Mouse (Mus musculus) left cerebral cortex, adult 8-10 months (tissue): ENCODE data around the gene Endod1. TPM values are rescaled to one million over a fixed set of nuclear protein-coding genes. Genes with fewer than 3 reads are reported as not detected.
"Not testable (repeated sequence)": the region's sequence is repeated elsewhere in the genome, so short reads cannot be mapped to it uniquely, and the experiment has no call there.

Experiments used
- DNase-seq, 2 experiments: peaks; one replicate each; pipeline ENCODE4 v3.0.0; 2022; ENCODE audit warnings: low spot score in 2 of 2
- total RNA-seq, 4 experiments: library from RNA; stranded (reverse); gene quantifications; 2 replicates each; pipeline ENCODE4 v1.2.4; 2022

Gene Endod1
- total RNA-seq, 4 experiments from 2014 or later = 78.1 to 90.6 (median 84.1) TPM

DNA sequence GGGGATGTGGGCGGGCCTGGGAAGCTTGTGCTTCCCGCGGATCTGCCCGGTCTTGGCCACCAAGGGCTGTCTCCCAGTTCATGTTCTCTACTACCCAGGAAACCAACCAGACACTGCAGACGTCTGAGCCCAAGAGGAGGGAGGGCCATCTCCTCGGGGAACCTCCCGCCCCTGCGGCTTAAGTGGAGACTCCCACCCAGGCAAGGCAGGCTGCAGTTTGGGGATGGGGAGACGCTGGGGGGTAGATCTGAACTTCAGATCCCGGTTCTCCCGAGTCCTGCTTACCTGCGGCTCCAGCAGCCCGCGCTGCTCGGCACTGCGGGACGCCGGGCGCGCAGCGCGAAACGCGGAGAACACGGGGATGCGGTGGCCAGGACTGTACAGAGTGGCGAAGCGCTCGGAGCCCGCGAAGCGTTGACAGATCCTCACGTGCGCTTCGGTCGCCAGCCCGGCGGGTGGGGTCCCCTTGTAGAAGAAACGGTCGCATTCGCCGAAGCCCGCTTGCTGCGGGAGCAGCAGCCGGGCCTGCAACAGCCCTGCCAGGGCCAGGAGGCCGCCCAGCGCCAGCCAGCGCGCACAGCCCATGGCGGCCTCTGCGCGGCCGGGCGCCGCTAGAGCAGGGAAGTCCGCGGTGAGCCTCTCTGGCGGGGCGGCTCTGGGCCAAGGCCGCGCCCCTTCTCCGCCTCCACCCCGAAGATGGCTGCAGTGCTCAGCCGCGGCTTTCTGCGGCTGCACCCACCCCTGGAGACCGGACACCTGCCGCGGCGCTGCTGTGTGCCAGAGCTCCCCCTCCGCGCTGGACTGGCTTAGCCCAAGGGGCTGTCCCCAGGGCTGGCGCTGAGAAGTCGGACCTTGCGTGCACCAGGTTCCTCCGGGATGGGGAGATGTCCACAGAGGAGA is 671 bp downstream of the Endod1 start:
- DNase-seq = peak; percentile 79 to 80

GRCm38 (mm10) chr9:14379769-14380385 is 1.4 kb downstream of the Endod1 start:
- DNase-seq = no peak

GRCm38 (mm10) chr9:14378151-14378550 is 3.2 kb downstream of the Endod1 start:
- DNase-seq = no peak

- DNase-seq = peak in 1 of 2 experiments; percentile 39
Measured at GRCm38 (mm10) chr9:14376149-14376548, 5.2 kb downstream of the Endod1 start.

- DNase-seq = no peak
Measured at GRCm38 (mm10) chr9:14372440-14372839, 8.9 kb downstream of the Endod1 start.

DNA sequence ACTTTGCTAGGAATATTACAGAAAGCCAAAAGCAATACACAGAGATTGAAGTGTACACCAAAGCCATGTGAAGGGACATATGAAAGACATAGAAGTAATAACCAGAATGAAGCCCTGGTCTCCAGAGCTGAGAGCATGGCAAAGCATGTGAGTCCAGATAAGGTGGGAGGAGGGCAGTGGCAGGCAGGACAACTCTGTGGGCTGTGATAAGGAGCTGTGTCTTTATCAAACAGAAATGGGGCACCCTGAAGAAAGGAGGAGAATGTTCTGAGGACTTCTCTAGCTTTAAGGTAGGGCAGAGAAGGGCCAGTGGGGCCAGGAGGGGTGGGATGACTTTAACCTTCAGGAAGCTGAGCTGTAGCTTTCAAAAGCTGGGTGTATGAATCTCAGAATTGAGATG is 12.0 kb downstream of the Endod1 start:
- no peak for DNase-seq

DNA sequence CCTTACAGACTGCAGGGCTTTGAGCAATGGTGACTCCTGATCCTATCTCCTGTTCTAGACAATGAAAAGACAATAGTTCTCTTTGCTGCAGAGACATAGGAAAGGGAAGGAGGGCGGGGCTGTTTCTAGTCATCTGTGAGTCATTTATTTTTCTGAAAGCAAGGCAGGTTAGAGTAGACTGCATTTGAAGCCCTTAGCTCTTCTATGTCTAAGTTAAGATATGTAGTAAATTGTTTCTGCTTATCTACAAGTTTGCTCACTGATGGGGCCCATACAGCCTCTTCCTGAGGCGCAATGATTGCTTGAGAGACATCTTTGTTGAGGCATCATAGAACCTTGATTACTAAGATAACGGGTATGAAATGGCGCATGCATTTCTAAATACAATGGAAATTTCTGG is 13.5 kb downstream of the Endod1 start:
- no peak for DNase-seq

GRCm38 (mm10) chr9:14365481-14366125 is 15.7 kb downstream of the Endod1 start:
- DNase-seq = no peak

DNA sequence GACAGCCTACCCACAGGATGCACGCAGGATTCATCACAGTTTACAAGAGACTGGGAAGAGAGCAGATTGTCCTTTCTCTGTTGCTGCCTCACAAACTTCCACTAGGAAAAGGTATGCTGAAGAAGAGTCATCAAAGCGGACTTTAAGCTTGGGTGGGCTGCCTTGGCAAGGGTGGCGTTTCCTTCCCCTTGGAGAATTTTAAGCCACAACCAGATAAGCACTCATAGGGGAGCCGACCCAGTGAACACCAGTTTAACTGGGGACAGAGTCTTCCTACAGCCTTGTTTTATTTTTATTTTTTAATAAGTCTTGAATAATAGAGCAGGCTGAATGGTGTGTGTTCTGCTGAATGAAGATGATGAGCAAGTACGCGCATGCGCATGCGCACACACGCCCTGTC is 16.6 kb downstream of the Endod1 start:
- no peak for DNase-seq

GRCm38 (mm10) chr9:14363540-14363939 is 17.8 kb downstream of the Endod1 start:
- no peak for DNase-seq

DNA sequence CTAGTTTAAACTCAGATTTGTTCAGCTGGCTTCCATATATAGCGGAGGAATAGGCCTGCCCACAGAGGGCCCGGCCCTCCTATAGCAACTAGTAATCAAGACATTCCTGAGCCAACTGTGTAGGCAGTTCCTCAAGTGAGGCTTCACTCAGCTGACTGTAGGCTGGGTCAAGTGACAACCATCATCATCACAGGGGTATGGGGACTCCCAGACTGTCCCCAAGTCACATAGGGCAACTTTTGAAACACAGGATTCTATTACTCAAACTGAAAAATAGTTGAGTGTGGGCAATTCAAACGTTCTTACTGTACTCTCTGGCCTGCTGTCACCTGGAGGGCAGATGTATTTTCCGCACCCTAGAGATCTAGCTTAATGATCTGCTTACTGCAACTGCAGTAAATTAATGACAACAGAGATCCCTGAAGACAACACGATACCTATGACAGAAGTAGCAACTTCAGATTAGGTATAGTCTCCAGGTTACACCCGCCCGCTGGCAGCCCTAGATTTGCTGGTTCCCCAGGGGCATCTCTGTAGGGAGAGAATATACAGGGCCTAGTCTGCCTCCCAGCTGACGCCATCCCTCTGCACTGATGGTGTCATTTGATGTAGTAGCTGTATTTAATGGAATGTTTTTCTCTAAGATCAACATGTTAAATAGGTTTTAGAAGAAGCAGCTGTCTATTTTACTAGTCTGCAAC is 19.1 kb downstream of the Endod1 start:
- DNase-seq = no peak

GRCm38 (mm10) chr9:14357033-14357432 is 24.3 kb downstream of the Endod1 start:
- no peak for DNase-seq

DNA sequence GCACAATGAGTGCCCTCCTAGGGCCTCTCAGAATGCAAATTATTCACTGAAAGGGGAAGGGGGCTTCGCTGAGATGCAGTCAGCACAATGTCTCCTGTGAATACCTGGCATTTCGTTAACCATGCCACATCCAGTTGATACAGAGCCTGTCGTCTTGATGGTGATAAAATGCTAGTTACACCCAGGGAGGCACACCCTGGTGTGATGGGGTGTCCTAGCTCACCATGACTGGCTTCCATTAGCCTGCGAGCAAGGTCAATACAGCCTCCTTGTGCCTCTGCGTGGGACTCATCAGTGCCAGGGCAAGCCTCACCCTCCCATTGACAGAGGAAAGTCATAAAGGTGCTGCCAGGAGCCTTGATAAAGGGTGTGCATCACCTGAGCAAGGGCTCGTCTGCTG is 26.5 kb downstream of the Endod1 start:
- no peak for DNase-seq

GRCm38 (mm10) chr9:14352337-14352736 is 29.0 kb downstream of the Endod1 start:
- DNase-seq = no peak

- DNase-seq = no peak
Measured at GRCm38 (mm10) chr9:14350787-14351186, 30.5 kb downstream of the Endod1 start.

GRCm38 (mm10) chr9:14349380-14349779 is 31.9 kb downstream of the Endod1 start:
- DNase-seq = no peak

GRCm38 (mm10) chr9:14348416-14348815 is 32.9 kb downstream of the Endod1 start:
- DNase-seq = no peak

GRCm38 (mm10) chr9:14345866-14346265 is 35.4 kb downstream of the Endod1 start:
- DNase-seq = not testable (repeated sequence)

- peak; percentile 43 to 72 for DNase-seq
Measured at GRCm38 (mm10) chr9:14342041-14342668, 39.2 kb downstream of the Endod1 start.

DNA sequence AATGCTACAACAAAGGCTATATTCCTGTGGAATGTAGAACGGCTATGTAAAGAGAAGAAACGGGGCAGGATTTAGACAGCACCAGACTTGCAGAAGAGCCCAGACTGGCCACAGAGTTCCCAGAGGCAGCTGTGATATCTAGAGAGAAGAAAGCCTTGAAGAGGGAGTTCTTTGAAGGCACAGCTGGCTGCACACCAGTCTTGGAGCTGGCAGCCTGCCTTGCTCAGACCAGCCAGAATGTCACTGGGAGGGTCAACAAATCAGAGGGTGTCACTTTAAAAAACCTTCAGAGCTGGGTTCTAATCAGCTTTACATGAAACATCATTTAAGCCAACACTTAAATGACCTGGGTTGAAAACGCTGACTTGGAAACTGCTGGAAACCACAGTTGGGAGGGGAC is 42.6 kb downstream of the Endod1 start:
- DNase-seq = no peak

- DNase-seq = peak in 1 of 2 experiments; percentile 36
Measured at GRCm38 (mm10) chr9:14336901-14337300, 44.4 kb downstream of the Endod1 start.
